Mouse (Mus musculus) forebrain, postnatal 0 days (tissue): Measurements from ENCODE around the gene Ropn1. TPM values are rescaled to one million over a fixed set of nuclear protein-coding genes. Genes with fewer than 3 reads are reported as not detected.
A peak's percentile ranks its signal among the peaks of the same experiment; 100 is the strongest.
"Not testable (repeated sequence)": the region's sequence is repeated elsewhere in the genome, so short reads cannot be mapped to it uniquely, and the experiment has no call there.

Source experiments
- ATAC-seq: fragments of 200-750 bp; cut with Nextera tagmentation; 2 replicates; pipeline ENCODE4 v1.8.0; 2017; ENCODE audit warnings: mild to moderate bottlenecking, moderate library complexity
- DNase-seq: peaks from one replicate; pipeline ENCODE4 v3.0.0-alpha.2; 2015
- H3K27ac ChIP-seq: fragments of 300-500 bp; sonication (generic); 2 replicates; pipeline ENCODE4 v1.5.1; 2014; ENCODE audit warnings: low read depth, mild to moderate bottlenecking, antibody characterized with exemption, low read length, moderate library complexity, mixed read lengths
- H3K27me3 ChIP-seq: fragments of 300-500 bp; sonication (generic); 2 replicates; pipeline ENCODE4 v1.6.1; 2014; ENCODE audit warnings: mild to moderate bottlenecking, low read length, mixed read lengths; ENCODE audit not compliant: insufficient read depth
- H3K36me3 ChIP-seq: fragments of 300-500 bp; sonication (generic); 2 replicates; pipeline ENCODE4 v1.6.1; 2014; ENCODE audit warnings: mild to moderate bottlenecking, moderate library complexity; ENCODE audit not compliant: insufficient read depth
- H3K4me1 ChIP-seq: fragments of 300-500 bp; sonication (generic); 2 replicates; pipeline ENCODE4 v1.6.1; 2014; ENCODE audit warnings: antibody characterized with exemption; ENCODE audit not compliant: insufficient read depth
- H3K4me2 ChIP-seq: fragments of 300-500 bp; sonication (generic); 2 replicates; pipeline ENCODE4 v1.6.1; 2014; ENCODE audit warnings: low read depth, mild to moderate bottlenecking, moderate library complexity
- H3K4me3 ChIP-seq: fragments of 300-500 bp; sonication (generic); 2 replicates; pipeline ENCODE4 v1.5.1; 2014; ENCODE audit warnings: low read depth, low read length, mixed read lengths
- H3K9ac ChIP-seq: fragments of 300-500 bp; sonication (generic); 2 replicates; pipeline ENCODE4 v1.6.1; 2014; ENCODE audit warnings: mild to moderate bottlenecking
- H3K9me3 ChIP-seq: fragments of 300-500 bp; sonication (generic); 2 replicates; pipeline ENCODE4 v1.6.1; 2016; ENCODE audit warnings: low read length
- CTCF ChIP-seq: sonication (generic); IDR thresholded peaks from 2 replicates; pipeline ENCODE4 v1.5.1; 2016; ENCODE audit warnings: antibody characterized with exemption, control low read depth, low read depth
- WGBS: fragments of 180-500 bp; shearing (Covaris S2); extraction: QIAGEN DNeasy Blood & Tissue Kit; methylation state at CpG from one replicate; pipeline ENCODE4 v1.1.7; 2014; 5-methylcytosine and 5-hydroxymethylcytosine counted together
- polyA plus RNA-seq: library from polyadenylated mRNA; unstranded; fragments of >200 nt; fragmentation: Nextera tagmentation; extraction: Ambion mirVana; gene quantifications from 2 replicates; pipeline ENCODE4 v1.2.1, GENCODE M21; 2015
- total RNA-seq: library from RNA; depleted of rRNA; stranded (reverse); fragments of >200 nt; gene quantifications from 2 replicates; pipeline ENCODE4 v1.2.3, GENCODE M21; 2014

Ropn1 gene
- total and polyA plus RNA-seq, 2 experiments from 2014 or later: not detected

DNA sequence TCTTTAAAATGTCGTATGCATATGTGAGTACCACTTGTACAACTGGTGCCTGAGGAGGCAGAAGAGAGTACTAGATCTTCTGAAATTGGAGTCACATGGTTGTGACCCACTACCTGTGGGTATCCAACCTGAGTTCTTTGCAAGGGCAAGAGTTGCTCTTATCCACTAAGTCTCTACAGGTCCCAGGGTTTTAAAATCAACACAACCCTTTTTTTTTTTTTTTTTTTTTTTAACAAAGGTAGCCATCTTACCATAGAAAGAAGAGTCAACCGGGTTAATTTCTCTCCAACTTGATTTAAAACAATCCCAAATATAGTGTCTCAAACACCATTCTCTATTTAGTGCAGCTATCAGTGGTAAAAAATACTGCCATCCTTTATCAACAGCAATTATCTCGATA, 40.2 kb downstream of the Ropn1 start:
- Histone ChIP-seq H3K27me3 (no peaks in the 10 kb centered on the region), H3K4me2 (peak overlapping the region; percentile 91), H3K36me3 (no peaks in the 10 kb centered on the region), H3K4me1 (peaks cover 6% of the 10 kb centered on the region; the same call in 1 of the 2 replicates), H3K27ac (peak overlapping the region; percentile 86), H3K9ac (no peak overlapping the region), H3K9me3 (no peaks in the 10 kb centered on the region), H3K4me3 (peak overlapping the region; percentile 47; the same call in 1 of the 2 replicates)
- ATAC-seq (no peak; the same call in 1 of the 2 replicates), DNase-seq (no peak)
- WGBS: 68% methylated on average over 3 of the region's 3 CpGs
- TF ChIP-seq CTCF: no peak

DNA sequence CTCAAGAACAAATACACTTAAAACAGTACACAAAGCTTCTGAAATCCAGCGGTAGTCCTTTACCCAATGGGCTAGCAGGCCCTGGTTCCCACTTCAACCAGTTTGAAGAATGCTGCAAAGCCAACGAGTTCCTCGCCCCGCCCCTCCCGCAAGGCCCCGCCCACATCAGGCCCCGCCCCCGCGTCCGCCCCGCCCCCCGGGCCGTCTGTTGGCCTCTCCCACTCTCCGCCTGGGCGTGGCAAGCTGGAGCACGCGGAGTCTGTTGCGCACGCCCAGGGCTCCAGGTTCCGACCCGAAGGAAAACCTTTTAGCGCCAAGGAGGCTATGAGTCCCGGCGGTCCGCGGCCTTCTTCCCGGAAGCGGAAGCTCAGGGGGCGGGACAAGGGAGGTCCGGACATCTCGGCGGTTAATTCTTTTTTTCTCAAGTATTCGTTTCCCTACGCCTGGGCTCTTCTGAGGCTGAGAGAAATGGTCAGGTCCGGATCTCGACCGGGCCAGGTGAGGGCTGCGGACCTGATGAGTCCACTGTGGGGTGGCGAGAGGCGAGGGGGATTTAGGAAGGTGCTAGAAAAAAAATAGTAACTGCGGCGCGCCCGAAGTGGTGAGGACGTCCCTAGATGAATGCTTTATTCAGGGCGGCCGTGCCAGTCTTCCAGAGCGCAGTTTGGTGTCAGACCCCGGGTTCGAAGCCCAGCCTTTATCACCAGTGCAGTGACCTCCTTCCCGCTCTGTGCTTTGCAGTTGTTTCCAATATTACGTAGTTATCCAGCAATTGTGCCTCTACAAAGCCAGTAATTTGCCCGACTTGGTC, 40.8 kb downstream of the Ropn1 start, which contains the start of gene Ccdc14:
TSS of gene Ccdc14 (plus strand) at position 283 of the 811 bp plus-strand sequence.
- WGBS: 1% methylated on average over 53 of the region's 53 CpGs
- H3K4me3 ChIP-seq: peak within 1 kb of the TSS; percentile 47
- no peaks in the 10 kb centered on the region for H3K36me3 ChIP-seq
- H3K9me3 ChIP-seq: no peaks in the 10 kb centered on the region
- peak within 1 kb of the TSS; percentile 66 for H3K9ac ChIP-seq
- peak; percentile 88 for DNase-seq
- H3K27ac ChIP-seq: peak within 1 kb of the TSS; percentile 86
- TF ChIP-seq CTCF: no peak
- ATAC-seq: peak; percentile 93
- peak within 1 kb of the TSS; percentile 91 for H3K4me2 ChIP-seq
- H3K27me3 ChIP-seq: no peaks in the 10 kb centered on the region
- peaks cover 6% of the 10 kb centered on the region; the same call in 1 of the 2 replicates for H3K4me1 ChIP-seq

DNA sequence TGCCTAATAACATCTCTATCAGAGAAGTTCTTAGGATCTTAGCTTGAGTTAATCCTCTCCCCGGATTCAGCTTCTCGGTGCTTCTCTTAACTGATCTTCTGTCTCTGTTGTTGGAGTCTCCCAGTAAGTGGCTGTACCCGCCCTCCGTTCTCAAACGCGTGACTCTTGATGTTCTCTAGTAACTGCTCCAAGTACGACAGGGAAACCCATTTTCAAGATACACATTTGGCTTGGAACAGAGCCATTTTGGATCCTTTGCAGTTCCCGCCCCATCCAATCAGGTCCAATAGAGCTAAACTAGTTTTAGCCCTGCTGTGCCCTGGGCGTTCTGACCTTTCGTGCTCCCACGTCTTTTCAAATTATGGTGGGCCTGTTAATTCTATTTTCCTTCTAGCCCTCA, 41.4 kb downstream of the Ropn1 start:
- WGBS: 7% methylated on average over 11 of the region's 11 CpGs
- no peaks in the 10 kb centered on the region for H3K36me3 ChIP-seq
- TF ChIP-seq CTCF: no peak
- H3K4me2 ChIP-seq: peak overlapping the region; percentile 91
- H3K27ac ChIP-seq: peak overlapping the region; percentile 86
- peak overlapping the region; percentile 47 for H3K4me3 ChIP-seq
- DNase-seq: no peak
- peak overlapping the region; percentile 66 for H3K9ac ChIP-seq
- no peak for ATAC-seq
- no peaks in the 10 kb centered on the region for H3K27me3 ChIP-seq
- H3K4me1 ChIP-seq: peaks cover 6% of the 10 kb centered on the region; the same call in 1 of the 2 replicates
- no peaks in the 10 kb centered on the region for H3K9me3 ChIP-seq

DNA sequence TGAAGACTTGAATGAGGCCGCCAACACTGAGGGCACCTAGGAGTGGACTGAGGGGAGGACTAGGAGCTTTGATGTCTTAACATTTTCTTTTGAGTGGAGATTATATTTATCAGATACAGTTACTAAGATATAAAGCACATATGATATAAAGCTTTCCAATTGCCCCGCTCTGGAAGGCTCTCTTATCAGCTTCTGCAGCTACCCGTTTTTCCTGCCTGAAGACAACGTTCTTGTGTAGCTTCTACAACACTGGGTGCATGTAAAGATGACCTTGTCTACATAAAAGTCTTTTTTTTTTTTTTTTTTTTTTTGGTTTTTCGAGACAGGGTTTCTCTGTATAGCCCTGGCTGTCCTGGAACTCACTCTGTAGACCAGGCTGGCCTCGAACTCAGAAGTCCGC, 44.8 kb downstream of the Ropn1 start:
- no peak for ATAC-seq
- H3K4me1 ChIP-seq: peaks cover 6% of the 10 kb centered on the region; the same call in 1 of the 2 replicates
- 97% methylated on average over 6 of the region's 7 CpGs for WGBS

DNA sequence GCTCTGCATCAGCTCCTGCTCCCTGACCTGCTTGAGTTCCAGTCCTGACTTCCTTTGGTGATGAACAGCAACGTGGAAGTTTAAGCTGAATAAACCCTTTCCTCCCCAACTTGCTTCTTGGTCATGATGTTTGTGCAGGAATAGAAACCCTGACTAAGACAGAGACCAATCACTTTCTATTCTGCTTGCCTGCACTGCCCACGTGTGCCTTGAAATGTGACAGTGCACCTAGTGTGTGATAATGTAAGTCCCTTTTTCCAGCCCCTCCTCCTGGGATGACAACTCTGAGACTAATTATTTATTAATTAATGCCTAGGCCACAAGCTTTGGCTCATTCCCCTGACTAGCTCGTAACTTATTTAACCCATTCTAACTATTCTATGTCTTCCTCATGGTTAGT, 49.0 kb downstream of the Ropn1 start:
- not testable (repeated sequence) for H3K9me3 ChIP-seq, H3K4me1 ChIP-seq, ATAC-seq, DNase-seq, H3K27me3 ChIP-seq, H3K27ac ChIP-seq, H3K4me2 ChIP-seq, H3K4me3 ChIP-seq, H3K9ac ChIP-seq, H3K36me3 ChIP-seq
- WGBS: 57% methylated on average over 3 of the region's 3 CpGs

More for the DNA sequence above, 44.8 kb downstream of the Ropn1 start:
- Histone ChIP-seq H3K4me3 (no peak overlapping the region), H3K36me3 (peaks cover 3% of the 10 kb centered on the region; the same call in 1 of the 2 replicates), H3K27me3 (no peaks in the 10 kb centered on the region), H3K9me3 (no peaks in the 10 kb centered on the region), H3K27ac (no peak overlapping the region), H3K9ac (no peak overlapping the region), H3K4me2 (no peak overlapping the region)
- no peak for DNase-seq
- no peak for TF ChIP-seq CTCF

DNA sequence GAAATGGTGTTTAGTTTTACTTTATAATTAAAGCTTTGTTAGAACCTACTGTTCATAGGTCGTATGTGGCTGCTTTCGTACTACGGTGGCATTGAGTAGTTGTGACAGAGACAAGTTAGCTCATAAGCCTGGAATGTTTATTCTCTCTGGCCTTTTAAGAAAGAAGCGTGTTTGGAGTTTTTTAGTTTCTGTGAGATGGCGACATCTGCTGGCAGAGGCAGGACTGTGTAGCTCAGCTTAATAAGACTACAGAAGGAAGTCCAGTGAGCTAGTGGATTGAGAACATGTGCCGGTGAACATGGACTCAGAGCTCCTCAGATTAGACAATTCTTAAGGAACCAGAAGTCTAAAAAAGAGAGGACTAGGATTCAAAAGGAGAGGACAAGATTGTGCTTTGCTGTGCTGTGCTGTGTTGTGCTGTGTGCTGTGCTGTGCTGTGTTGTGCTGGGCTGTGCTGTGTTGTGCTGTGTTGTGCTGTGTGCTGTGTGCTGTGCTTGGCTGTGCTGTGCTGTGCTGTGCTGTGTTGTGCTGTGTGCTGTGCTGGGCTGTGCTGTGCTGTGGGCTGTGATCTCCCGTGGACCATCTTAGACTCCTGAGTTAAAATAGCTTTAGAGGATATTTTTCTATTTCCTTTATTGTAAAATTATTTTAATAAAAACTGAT, 50.6 kb downstream of the Ropn1 start:
- H3K4me2 ChIP-seq: no peak overlapping the region
- H3K27me3 ChIP-seq: no peaks in the 10 kb centered on the region
- DNase-seq (peak; percentile 90), ATAC-seq (peak; percentile 86)
- 19% methylated on average over 7 of the region's 7 CpGs for WGBS
- no peaks in the 10 kb centered on the region for H3K9me3 ChIP-seq
- no peak overlapping the region for H3K4me3 ChIP-seq
- peaks cover 3% of the 10 kb centered on the region; the same call in 1 of the 2 replicates for H3K36me3 ChIP-seq
- H3K9ac ChIP-seq: no peak overlapping the region
- no peaks in the 10 kb centered on the region for H3K4me1 ChIP-seq
- TF ChIP-seq CTCF: peak; percentile 91
- no peak overlapping the region for H3K27ac ChIP-seq

DNA sequence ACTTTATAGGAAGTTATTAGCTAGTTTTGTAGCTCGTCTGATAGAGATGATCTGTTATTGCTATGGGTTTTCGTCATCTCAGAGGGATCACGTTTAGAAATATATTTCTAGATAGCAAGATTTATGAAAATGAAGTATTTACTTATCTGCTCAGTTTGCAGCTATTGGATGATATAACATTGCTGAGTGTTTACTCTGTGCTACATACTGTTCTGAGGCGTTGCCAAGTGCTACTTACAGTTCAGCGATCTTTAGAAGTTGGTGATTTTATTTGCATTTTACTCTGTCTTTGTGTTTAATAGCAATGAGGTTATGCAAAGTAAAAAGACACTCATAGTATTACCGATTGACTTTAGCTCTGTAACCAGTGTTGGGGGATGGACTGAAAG, 51.1 kb downstream of the Ropn1 start:
- TF ChIP-seq CTCF: no peak
- ATAC-seq (no peak), DNase-seq (no peak)
- Histone ChIP-seq H3K9ac (no peak overlapping the region), H3K27ac (no peak overlapping the region), H3K4me3 (no peak overlapping the region), H3K9me3 (no peaks in the 10 kb centered on the region), H3K4me2 (no peak overlapping the region), H3K27me3 (no peaks in the 10 kb centered on the region), H3K36me3 (peaks cover 3% of the 10 kb centered on the region; the same call in 1 of the 2 replicates), H3K4me1 (no peaks in the 10 kb centered on the region)
- 85% methylated on average over 6 of the region's 6 CpGs for WGBS
